In genomic region chr3:138255366-138255765, GRCm38 (mm10) we compare ENCODE assay signal across 23 mouse cellular contexts. TPM values are rescaled to one million over a fixed set of nuclear protein-coding genes. Genes with fewer than 3 reads are reported as not detected.
DNase-seq lines count a peak whose midpoint lies in the region; ATAC-seq and TF ChIP-seq lines count a peak whose summit lies in the region.
"Had no signal": no experiment of that assay in that cellular context is flagged by ENCODE, and none has a peak within 500 bp of the region (broad histone marks: within the 10 kb centered on the region; RNA-seq: fewer than 3 reads in every experiment).

No protein-coding gene starts in this region.

- no peak overlapping the region for H3K4me2 ChIP-seq in kidney, embryonic 14.5 days (replicated peaks; ENCODE audit: low read depth, low read length)
- H3K4me2 ChIP-seq in midbrain, postnatal 0 days (ENCODE audit: low read depth, low read length, poor library complexity, severe bottlenecking), result no peak overlapping the region
- H3K4me2 ChIP-seq: embryonic facial prominence, embryonic 13.5 days; forebrain, embryonic 12.5 days; heart, embryonic 11.5 days; hindbrain, embryonic 14.5 days; intestine, embryonic 15.5 days had no signal

- 23% methylated on average over 3 of the region's 3 CpGs for WGBS in kidney, embryonic 14.5 days
- WGBS in midbrain, embryonic 10.5 days, result 77% methylated on average over 3 of the region's 3 CpGs
- WGBS in midbrain, postnatal 0 days, result 93% methylated on average over 3 of the region's 3 CpGs

- ATAC-seq in kidney, embryonic 14.5 days (ENCODE audit: low FRiP score, low TSS enrichment), result 0 out of 2 replicates have a peak, but pooled peaks have one; percentile 51
- ATAC-seq in midbrain, postnatal 0 days (ENCODE audit: low FRiP score), result no peak
- ATAC-seq: forebrain, embryonic 16.5 days; intestine, embryonic 15.5 days had no signal

- H3K9ac ChIP-seq in kidney, embryonic 14.5 days (ENCODE audit: low read depth, low read length), result no peak overlapping the region
- H3K9ac ChIP-seq in midbrain, postnatal 0 days (replicated peaks; ENCODE audit: low read length, poor library complexity, severe bottlenecking), result no peak overlapping the region
- H3K9ac ChIP-seq: embryonic facial prominence, embryonic 13.5 days; forebrain, embryonic 12.5 days; hindbrain, embryonic 14.5 days; intestine, embryonic 15.5 days had no signal

- no peak overlapping the region for H3K27ac ChIP-seq in kidney, embryonic 14.5 days (ENCODE audit: low read depth, low read length)
- H3K27ac ChIP-seq in midbrain, embryonic 10.5 days (replicated peaks), result no peak overlapping the region
- no peak overlapping the region for H3K27ac ChIP-seq in midbrain, postnatal 0 days (ENCODE audit: low read depth, low read length)
- H3K27ac ChIP-seq: embryonic facial prominence, embryonic 13.5 days; forebrain, embryonic 12.5 days; hindbrain, embryonic 10.5 days; hindbrain, embryonic 14.5 days; intestine, embryonic 15.5 days had no signal

- H3K27me3 ChIP-seq in kidney, embryonic 14.5 days (ENCODE audit: control insufficient read depth, insufficient read depth, low read length), result no peaks in the 10 kb centered on the region
- H3K27me3 ChIP-seq in midbrain, embryonic 10.5 days (ENCODE audit: low read depth, poor library complexity, severe bottlenecking), result no peaks in the 10 kb centered on the region
- H3K27me3 ChIP-seq in midbrain, postnatal 0 days (ENCODE audit: insufficient read depth, low read length), result no peaks in the 10 kb centered on the region
- H3K27me3 ChIP-seq: embryonic facial prominence, embryonic 13.5 days; forebrain, embryonic 12.5 days; intestine, embryonic 15.5 days had no signal

- H3K36me3 ChIP-seq in kidney, embryonic 14.5 days (ENCODE audit: control insufficient read depth, insufficient read depth, low read length), result no peaks in the 10 kb centered on the region
- H3K36me3 ChIP-seq in midbrain, embryonic 10.5 days, result no peaks in the 10 kb centered on the region
- no peaks in the 10 kb centered on the region for H3K36me3 ChIP-seq in midbrain, postnatal 0 days (ENCODE audit: insufficient read depth, low read length)
- H3K36me3 ChIP-seq: embryonic facial prominence, embryonic 13.5 days; forebrain, embryonic 12.5 days; hindbrain, embryonic 10.5 days; intestine, embryonic 15.5 days had no signal

- peaks cover 10% of the 10 kb centered on the region; the same call in 1 of the 2 replicates for H3K4me1 ChIP-seq in kidney, embryonic 14.5 days (ENCODE audit: control insufficient read depth, insufficient read depth, low read length)
- peaks cover 12% of the 10 kb centered on the region for H3K4me1 ChIP-seq in midbrain, embryonic 10.5 days
- no peaks in the 10 kb centered on the region for H3K4me1 ChIP-seq in midbrain, postnatal 0 days (ENCODE audit: insufficient read depth, low read length)
- H3K4me1 ChIP-seq: forebrain, embryonic 12.5 days; intestine, embryonic 15.5 days had no signal

- no peak for TF ChIP-seq CTCF in midbrain, postnatal 0 days (IDR thresholded peaks at IDR 0.05)

- H3K4me3 ChIP-seq in kidney, embryonic 14.5 days (ENCODE audit: low read length), result no peak overlapping the region
- H3K4me3 ChIP-seq in midbrain, embryonic 10.5 days, result no peak overlapping the region
- H3K4me3 ChIP-seq in midbrain, postnatal 0 days (ENCODE audit: low read depth, low read length), result no peak overlapping the region
- H3K4me3 ChIP-seq: embryonic facial prominence, embryonic 13.5 days; forebrain, embryonic 12.5 days; heart, adult 2 months; hindbrain, embryonic 10.5 days; intestine, embryonic 15.5 days had no signal

- DNase-seq in embryo, embryonic 10.5 days (ENCODE audit: low spot score), result peak; percentile 31
- no peak for DNase-seq in embryo, embryonic 9.5 days (ENCODE audit: extremely low spot score)
- DNase-seq in kidney, adult 11 months, result no peak
- DNase-seq in midbrain, embryonic 10.5 days (ENCODE audit: low spot score), result peak; percentile 1
- DNase-seq in midbrain, postnatal 0 days (ENCODE audit: low spot score), result no peak
- DNase-seq: adrenal gland, postnatal 25 days; cerebellum, adult 18-20 months; cerebellum, postnatal 36 days; gastrocnemius, postnatal 36 days had no signal

- no peaks in the 10 kb centered on the region for H3K9me3 ChIP-seq in kidney, embryonic 14.5 days (ENCODE audit: control insufficient read depth, low read length)
- no peaks in the 10 kb centered on the region for H3K9me3 ChIP-seq in midbrain, embryonic 10.5 days (replicated peaks)
- H3K9me3 ChIP-seq in midbrain, postnatal 0 days (ENCODE audit: low read length), result no peaks in the 10 kb centered on the region
- H3K9me3 ChIP-seq: embryonic facial prominence, embryonic 13.5 days; forebrain, embryonic 12.5 days; hindbrain, embryonic 10.5 days; intestine, embryonic 15.5 days had no signal

RNA-seq across cellular contexts. Expression of gene Adh1, which starts 5.4 kb away (rescaled TPM):
- 18.6 and 20.4 TPM in 2 replicates for polyA plus RNA-seq in kidney, embryonic 14.5 days (2014; fragmentation: Nextera tagmentation; extraction: Ambion mirVana)
- 0.14 TPM in 1 of 2 replicates, not detected in the other for polyA plus RNA-seq in midbrain, embryonic 10.5 days (2016; fragmentation: Nextera tagmentation; extraction: Ambion mirVana)
- total RNA-seq in midbrain, postnatal 0 days (2014; rRNA removed), result 0.80 and 4.2 TPM in 2 replicates
- 3.2 and 4.0 TPM in 2 replicates for polyA plus RNA-seq in midbrain, postnatal 0 days (2015; fragmentation: Nextera tagmentation; extraction: Ambion mirVana)

RNA-seq across cellular contexts. Expression of gene Adh7, which starts 37.8 kb away (rescaled TPM):
- polyA plus RNA-seq in kidney, embryonic 14.5 days (2014; fragmentation: Nextera tagmentation; extraction: Ambion mirVana), result 0.46 TPM in 1 of 2 replicates, not detected in the other
- polyA plus RNA-seq in midbrain, embryonic 10.5 days (2016; fragmentation: Nextera tagmentation; extraction: Ambion mirVana), result 0.25 TPM in 1 of 2 replicates, not detected in the other
- total RNA-seq in midbrain, postnatal 0 days (2014; rRNA removed), result 0.99 and 3.2 TPM in 2 replicates
- polyA plus RNA-seq in midbrain, postnatal 0 days (2015; fragmentation: Nextera tagmentation; extraction: Ambion mirVana), result 1.5 and 2.0 TPM in 2 replicates
- polyA plus RNA-seq: forebrain, embryonic 12.5 days; heart, embryonic 11.5 days had no signal

RNA-seq across cellular contexts. Expression of gene Adh6a, which starts 57.7 kb away (rescaled TPM):
- polyA plus RNA-seq in kidney, embryonic 14.5 days (2014; fragmentation: Nextera tagmentation; extraction: Ambion mirVana), result not detected in 2 replicates
- not detected in 2 replicates for polyA plus RNA-seq in midbrain, embryonic 10.5 days (2016; fragmentation: Nextera tagmentation; extraction: Ambion mirVana)
- total RNA-seq in midbrain, postnatal 0 days (2014; rRNA removed), result not detected in 2 replicates
- not detected in 2 replicates for polyA plus RNA-seq in midbrain, postnatal 0 days (2015; fragmentation: Nextera tagmentation; extraction: Ambion mirVana)
- total RNA-seq: adrenal gland, adult 2 months; adrenal gland, postnatal 25 days; ES-E14; gastrocnemius, postnatal 36 days; heart, adult 2 months; heart, postnatal 25 days had no signal
- polyA plus RNA-seq: adrenal gland, adult 2 months; embryonic facial prominence, embryonic 13.5 days; forebrain, embryonic 12.5 days; forebrain, embryonic 16.5 days; frontal cortex, adult 2 months; heart, adult 2 months; heart, embryonic 11.5 days; heart, embryonic 16.5 days; hindbrain, embryonic 10.5 days; hindbrain, embryonic 14.5 days had no signal

Comparison
In these comparisons a context has a peak if more than half of its experiments do, and no peak if none do; other contexts are left out.
1. DNase-seq: peak in embryo, embryonic 10.5 days (single experiment) and midbrain, embryonic 10.5 days (single experiment); none in embryo, embryonic 9.5 days (single experiment), kidney, adult 11 months (single experiment) and midbrain, postnatal 0 days (single experiment).